Mouse (Mus musculus): ENCODE data around the gene Kcnd3. TPM values are rescaled to one million over a fixed set of nuclear protein-coding genes. Genes with fewer than 3 reads are reported as not detected.

The Kcnd3 gene
- polyA plus RNA-seq, 1 experiment from 2014 or later, result 0.20 TPM

Other genes starting within 250 kb of the Kcnd3 start
- gene Ddx20, start 235.2 kb downstream of the Kcnd3 start, polyA plus RNA-seq (2015; fragmentation: Nextera tagmentation; extraction: Ambion mirVana), result 40.8 and 41.3 TPM in 2 replicates

All from lung, embryonic 15.5 days (tissue).